Mouse (Mus musculus) neural tube, embryonic 10.5 days (tissue): ENCODE measurements around the gene Hmgb1.

Source experiments
- DNase-seq: peaks from one replicate; pipeline ENCODE4 v3.0.0-alpha.2; 2017; ENCODE audit warnings: low spot score; ENCODE audit errors: extremely low spot score

Gene Hmgb1

DNA sequence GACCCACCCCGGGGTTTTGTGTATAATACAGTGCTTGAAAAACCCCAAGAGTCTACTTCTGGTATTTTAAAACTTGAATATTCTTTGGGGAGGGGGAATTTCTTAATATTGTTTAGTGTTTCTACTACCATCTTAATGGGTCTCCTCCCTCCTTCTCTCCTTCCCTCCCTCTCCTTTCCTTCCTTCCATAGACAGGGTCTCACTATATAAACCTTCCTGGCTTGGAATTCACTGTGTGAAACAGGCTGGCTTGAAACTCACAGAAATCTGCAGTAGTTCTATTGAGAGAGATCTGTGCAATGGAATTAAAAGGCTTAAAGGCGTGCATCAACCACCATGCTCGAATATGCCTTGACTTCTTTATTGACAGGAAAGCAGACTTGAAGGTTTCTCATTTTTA lies 1.5 kb upstream of the Hmgb1 start:
- DNase-seq = no peak

DNA sequence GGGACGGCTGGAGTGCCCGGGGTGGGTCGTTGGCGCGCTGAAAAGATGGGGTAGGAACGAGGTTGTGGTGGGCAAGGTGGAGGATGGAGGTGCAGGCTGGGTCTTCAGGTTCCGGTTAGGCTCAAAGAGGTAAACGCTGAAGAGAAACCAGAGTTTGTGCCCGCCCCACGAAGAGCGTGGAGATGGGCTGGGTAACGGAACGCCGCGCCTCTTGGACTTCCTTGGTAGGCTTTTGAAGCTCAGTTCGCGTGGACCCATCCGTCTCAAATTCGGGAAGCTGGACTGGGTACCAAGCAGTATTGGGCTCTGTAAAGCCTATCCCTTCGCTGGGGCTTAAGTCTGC lies 526 bp upstream of the Hmgb1 start:
- DNase-seq = no peak

DNA sequence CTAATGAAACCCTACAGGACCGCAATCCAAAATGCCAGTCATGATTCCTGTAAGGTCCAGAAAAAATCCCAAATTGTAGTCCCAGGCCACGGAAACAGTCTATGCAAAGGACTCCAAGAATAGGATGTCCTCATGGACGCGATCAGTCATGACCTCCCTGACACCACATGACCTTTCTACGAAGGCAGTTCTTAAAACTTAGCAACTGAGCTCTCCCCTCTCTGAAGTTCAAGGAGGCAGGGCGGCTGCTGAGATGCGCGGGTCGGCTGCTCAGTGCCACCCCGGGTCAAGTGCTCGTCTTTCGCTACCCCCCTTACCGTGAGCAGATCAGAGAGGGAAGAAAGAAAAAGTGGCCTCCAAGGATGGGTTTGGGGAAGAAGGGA lies 577 bp downstream of the Hmgb1 start:
- no peak for DNase-seq

DNA sequence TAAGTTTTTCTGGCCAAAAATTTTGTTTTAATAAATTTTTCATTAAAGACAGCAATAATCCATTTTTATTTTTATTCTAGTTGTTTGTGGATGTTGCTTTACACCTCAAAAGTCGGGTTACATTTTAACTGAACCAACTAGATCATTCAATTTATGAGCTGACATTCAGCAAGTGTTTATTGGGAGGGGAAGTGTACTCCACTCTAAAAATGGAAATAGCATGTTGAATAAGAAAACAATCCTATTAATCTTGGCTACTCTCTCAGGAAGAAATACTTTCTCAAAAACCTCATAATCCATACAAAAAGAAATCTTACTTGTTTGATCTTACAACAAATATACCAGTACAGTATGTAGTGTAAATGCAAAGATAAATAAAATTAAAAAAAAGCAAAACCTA lies 1.2 kb downstream of the Hmgb1 start:
- DNase-seq = no peak

GRCm38 (mm10) chr5:149182186-149182870 lies 2.0 kb downstream of the Hmgb1 start:
- no peak for DNase-seq

- no peak for DNase-seq
Measured at GRCm38 (mm10) chr5:149179826-149180225, 4.5 kb downstream of the Hmgb1 start.

DNA sequence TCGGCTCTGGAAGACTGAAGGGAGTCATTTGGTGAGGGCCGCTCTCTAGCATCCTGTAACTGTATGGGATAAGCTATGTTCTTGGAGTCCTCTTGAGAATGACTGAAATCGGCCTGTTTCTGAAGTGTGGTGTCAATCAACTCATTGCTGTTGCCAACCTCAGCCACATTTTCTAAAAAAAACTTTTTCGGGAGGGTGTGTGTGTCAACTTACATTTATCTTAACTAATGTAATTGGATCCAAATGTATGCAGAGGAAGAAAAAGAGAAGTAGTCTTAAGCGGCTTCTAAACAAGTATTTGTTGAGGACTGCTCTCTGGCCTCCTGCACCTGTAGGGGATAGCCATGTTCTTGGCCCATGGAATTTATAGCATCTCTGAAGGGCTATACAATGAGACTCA lies 6.2 kb downstream of the Hmgb1 start:
- DNase-seq = no peak

DNA sequence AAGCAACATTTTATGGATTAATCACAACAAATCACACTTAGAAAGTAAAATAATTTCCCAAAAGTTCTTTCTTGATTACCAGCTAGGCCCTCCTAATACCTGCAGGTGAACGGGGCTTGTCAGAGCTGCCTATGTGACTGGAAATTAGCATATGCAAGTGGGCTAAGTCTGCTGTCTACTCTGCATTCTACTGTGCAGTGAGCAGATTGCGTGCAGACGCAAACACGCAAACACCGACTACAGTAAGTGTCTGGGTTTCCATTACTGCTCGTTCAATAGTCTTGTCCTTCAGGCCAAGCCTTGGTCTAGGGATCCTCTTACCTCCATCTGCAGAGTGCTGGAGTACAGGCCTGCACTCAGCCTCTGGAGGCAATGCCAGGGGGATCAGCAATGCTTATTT lies 8.6 kb downstream of the Hmgb1 start:
- DNase-seq = no peak

DNA sequence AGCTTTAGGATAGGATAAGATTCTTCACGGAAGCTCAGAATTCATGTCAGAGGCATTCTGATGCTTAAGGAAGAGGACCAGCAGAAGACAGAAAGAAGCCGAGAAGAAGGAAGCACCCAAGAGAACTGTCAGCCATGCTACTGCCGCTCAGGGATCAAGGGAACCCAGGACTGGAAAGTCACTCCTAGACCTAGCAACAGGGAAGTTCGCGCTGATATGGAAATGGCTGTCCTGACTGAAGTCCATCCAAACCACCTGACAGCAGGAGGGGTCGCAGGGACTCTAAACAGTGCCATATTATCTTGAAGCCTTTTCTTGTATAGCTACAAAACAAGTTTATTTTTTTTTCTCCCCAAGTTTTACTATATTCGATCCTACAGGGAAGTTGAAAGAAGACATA lies 9.8 kb downstream of the Hmgb1 start:
- DNase-seq = no peak

- no peak for DNase-seq
Measured at GRCm38 (mm10) chr5:149172246-149172645, 12.0 kb downstream of the Hmgb1 start.

- DNase-seq = no peak
Measured at GRCm38 (mm10) chr5:149170841-149171588, 13.3 kb downstream of the Hmgb1 start.

DNA sequence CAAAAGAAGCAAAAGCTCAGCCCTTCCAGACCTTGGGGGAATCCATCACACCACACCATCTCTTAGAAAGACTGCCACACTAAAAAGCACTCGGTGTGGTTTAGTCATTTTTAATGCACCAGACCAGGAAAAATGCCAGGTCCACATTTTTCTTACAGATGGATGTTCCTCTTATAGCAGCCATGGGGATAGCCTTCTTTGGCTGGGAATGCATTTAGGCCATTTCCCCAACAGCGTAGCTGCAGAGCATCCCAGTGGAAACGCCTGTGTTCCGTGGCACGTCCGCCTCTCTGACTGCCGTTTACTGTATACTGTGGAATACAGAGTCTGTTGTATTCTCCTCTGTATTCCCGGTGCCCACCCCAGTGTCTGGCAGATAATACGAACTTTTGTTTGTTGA lies 15.5 kb downstream of the Hmgb1 start:
- no peak for DNase-seq

DNA sequence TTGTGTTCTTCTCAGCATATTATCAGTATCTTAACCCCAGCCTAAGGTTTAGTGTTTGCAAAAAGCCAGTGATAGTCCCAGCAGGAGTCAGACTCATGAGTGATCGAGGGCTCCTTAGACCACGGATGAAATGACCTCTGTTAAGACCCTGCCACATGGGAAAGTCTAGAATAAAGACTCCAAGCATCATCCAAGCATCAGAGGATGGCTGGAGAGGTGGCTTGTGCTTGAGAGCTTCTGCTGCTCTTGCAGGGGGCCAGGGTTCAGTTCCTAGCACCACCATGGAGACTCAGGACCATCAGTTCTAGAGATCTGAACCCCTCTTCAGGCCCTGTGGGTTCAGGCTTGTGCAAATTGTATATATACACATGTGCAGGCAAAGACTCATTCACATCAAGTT lies 16.2 kb downstream of the Hmgb1 start:
- DNase-seq = no peak

- DNase-seq = no peak
Measured at GRCm38 (mm10) chr5:149166011-149166410, 18.3 kb downstream of the Hmgb1 start.

DNA sequence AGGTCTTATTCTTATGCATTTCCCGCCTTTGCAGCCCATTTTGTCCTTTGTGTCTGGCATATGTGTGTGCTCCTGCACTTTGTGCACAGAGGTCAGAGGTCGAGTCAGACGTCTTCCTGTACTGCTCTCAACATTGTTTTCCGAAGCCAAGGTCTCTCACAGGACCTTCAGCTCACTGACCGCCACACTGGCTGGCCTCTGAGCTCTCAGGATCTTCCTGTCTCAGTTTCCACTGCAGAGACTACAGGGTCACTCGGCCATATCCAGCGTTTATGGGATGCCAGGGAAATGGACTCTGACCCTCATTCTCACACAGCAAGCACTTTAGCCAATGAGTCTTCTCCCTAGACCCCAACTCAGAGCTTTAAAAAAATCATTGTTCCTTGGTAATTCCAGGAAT lies 19.4 kb downstream of the Hmgb1 start:
- no peak for DNase-seq

- no peak for DNase-seq
Measured at GRCm38 (mm10) chr5:149162890-149163289, 21.4 kb downstream of the Hmgb1 start.

GRCm38 (mm10) chr5:149160469-149160868 lies 23.8 kb downstream of the Hmgb1 start:
- DNase-seq = no peak

GRCm38 (mm10) chr5:149159021-149159420 lies 25.3 kb downstream of the Hmgb1 start:
- no peak for DNase-seq

DNA sequence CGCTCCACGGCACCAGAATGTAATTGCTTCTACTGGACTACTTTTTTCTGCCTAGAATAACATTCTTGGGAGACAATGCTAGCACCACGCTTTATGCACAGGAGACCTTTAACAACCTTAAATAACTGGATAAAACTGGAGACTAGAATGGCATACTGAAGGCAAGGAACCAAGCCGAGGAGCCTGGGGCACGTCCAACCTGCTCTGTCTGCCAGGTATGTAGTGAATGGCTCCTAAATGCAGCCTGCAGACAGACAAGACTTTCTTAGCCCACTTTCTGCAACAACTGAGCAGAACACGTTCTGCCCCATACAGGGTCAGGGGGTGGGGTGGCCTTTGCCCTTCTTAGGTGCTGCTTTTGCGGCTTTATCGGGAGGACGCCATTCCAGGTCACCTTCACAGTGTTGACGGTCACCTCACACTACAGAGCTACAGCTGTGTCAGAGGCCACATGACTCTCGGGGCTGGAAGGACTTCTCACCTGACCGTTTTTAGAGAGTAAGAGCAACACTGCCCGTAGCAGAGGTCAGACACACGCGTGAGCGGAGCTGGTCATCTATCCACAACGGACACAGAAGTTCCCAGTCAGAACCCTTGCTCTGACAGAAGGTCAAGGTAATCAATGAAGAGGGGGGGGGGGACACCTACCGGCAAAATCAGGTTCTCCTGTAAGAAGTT lies 27.3 kb downstream of the Hmgb1 start:
- no peak for DNase-seq

- DNase-seq = no peak
Measured at GRCm38 (mm10) chr5:149152774-149153155, 31.5 kb downstream of the Hmgb1 start.

- DNase-seq = peak; percentile 26
Measured at GRCm38 (mm10) chr5:149152063-149152773, 32.1 kb downstream of the Hmgb1 start.

GRCm38 (mm10) chr5:149150882-149151281 lies 33.4 kb downstream of the Hmgb1 start:
- no peak for DNase-seq
